Mouse (Mus musculus) small intestine, adult 2 months (tissue): ENCODE results near the gene a.

Source experiments
- CTCF ChIP-seq: fragments of 200-500 bp; IDR thresholded peaks from 2 replicates; pipeline ENCODE4 v1.5.1; 2012; ENCODE audit warnings: low read depth, mild to moderate bottlenecking, control low read depth, inconsistent platforms, low read length, moderate library complexity, mixed read lengths; ENCODE audit not compliant: insufficient replicate concordance, insufficient read length; ENCODE audit errors: extremely low read depth
- POLR2A ChIP-seq: fragments of 200-500 bp; IDR thresholded peaks from 2 replicates; pipeline ENCODE4 v1.6.1; 2012; ENCODE audit warnings: low read depth, mild to moderate bottlenecking, control low read depth, inconsistent platforms, low read length, moderate library complexity

DNA sequence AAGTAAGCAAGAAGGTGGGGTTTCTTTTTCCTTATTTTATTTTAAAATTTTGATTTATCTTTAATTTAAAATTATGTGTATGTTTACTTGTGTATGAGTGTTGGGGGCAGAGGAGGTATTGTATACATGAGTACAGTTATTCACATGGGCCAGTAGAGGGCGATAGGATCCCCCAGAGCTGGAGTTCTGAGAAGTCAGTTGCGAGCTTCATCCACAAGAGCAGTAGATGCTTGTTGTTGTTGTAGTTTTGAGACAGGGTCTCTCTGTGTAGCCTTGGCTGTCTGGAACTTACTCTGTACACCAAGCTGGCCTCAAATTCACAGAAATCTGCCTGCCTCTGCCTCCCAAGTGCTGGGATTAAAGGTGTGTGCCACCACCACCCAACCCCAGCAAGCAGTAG, 125.3 kb downstream of the a start:
- TF ChIP-seq CTCF = peak; percentile 51; the same call in 1 of the 2 replicates
- no peak for TF ChIP-seq POLR2A
